Comparison of ENCODE assay signal across 8 mouse cellular contexts in the genomic region with DNA sequence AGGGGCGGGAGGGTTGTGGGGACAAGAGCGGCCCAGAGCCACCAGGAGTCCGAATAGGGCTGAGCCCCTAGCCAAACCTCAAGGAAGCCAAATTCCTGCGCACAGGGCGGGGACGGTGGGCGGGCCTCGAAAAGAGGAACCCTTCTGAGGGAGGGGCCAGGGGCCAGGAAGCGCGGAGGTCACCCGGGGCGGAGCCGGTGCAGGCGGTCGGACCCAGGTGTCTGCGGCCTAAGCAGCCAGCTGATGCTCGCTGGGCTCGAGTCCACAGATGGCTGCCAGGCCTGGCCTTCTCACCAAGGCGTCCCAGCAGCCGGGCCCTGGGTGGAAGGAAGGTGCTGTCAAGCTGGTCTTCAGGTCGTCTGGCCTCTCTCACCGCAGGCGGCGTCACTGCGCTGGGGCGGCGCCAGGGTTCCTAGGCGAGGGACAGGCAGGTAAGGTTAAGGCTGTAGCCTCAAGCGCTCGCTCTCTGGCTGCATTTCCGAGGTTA. TPM values are rescaled to one million over a fixed set of nuclear protein-coding genes. Genes with fewer than 3 reads are reported as not detected.
A peak's percentile ranks its signal among the peaks of the same experiment; 100 is the strongest.
DNase-seq lines count a peak whose midpoint lies in the region; ATAC-seq and TF ChIP-seq lines count a peak whose summit lies in the region.

No protein-coding gene starts in this region.

- peaks cover 23% of the 10 kb centered on the region; the same call in 1 of the 2 replicates for H3K27me3 ChIP-seq in forebrain, embryonic 12.5 days
- H3K27me3 ChIP-seq in forebrain, embryonic 15.5 days = no peaks in the 10 kb centered on the region
- H3K27me3 ChIP-seq in limb, embryonic 10.5 days (ENCODE audit: low read depth, poor library complexity, severe bottlenecking) = no peaks in the 10 kb centered on the region

- H3K27ac ChIP-seq in forebrain, embryonic 12.5 days = no peak overlapping the region
- no peak overlapping the region for H3K27ac ChIP-seq in forebrain, embryonic 15.5 days (replicated peaks)
- H3K27ac ChIP-seq in bone marrow, adult 2 months (ENCODE audit: control insufficient read depth, insufficient read depth, low read depth, low read length, poor library complexity) = peak overlapping the region; percentile 90
- peak overlapping the region; percentile 59 for H3K27ac ChIP-seq in limb, embryonic 10.5 days

- DNase-seq in limb, embryonic 10.5 days (ENCODE audit: low spot score) = peak; percentile 66
- DNase-seq in mesoderm, embryonic 11.5 days (ENCODE audit: low read depth, low spot score) = peak; percentile 45
- DNase-seq in thymus, postnatal 14 days = peak; percentile 89
- DNase-seq in right cerebral cortex, postnatal 25 days = no peak

- no peaks in the 10 kb centered on the region for H3K36me3 ChIP-seq in forebrain, embryonic 12.5 days (replicated peaks)
- H3K36me3 ChIP-seq in forebrain, embryonic 15.5 days = no peaks in the 10 kb centered on the region
- H3K36me3 ChIP-seq in limb, embryonic 10.5 days = no peaks in the 10 kb centered on the region; the same call in 1 of the 2 replicates

- ATAC-seq in forebrain, embryonic 12.5 days (ENCODE audit: low FRiP score) = no peak
- no peak for ATAC-seq in forebrain, embryonic 15.5 days (replicated peaks)
- ATAC-seq in granulocyte monocyte progenitor cell, adult 5-6 weeks (replicated peaks; ENCODE audit: poor library complexity, severe bottlenecking) = peak; percentile 90

- TF ChIP-seq POLR2A in bone marrow, adult 2 months (IDR thresholded peaks at IDR 0.05; ENCODE audit: borderline replicate concordance, control insufficient read depth, low read depth, low read length) = peak; percentile 72; the same call in 1 of the 2 replicates

- no peak overlapping the region for H3K4me3 ChIP-seq in forebrain, embryonic 12.5 days (replicated peaks)
- H3K4me3 ChIP-seq in forebrain, embryonic 15.5 days = no peak overlapping the region
- H3K4me3 ChIP-seq in bone marrow, adult 2 months (replicated peaks; ENCODE audit: control insufficient read depth, low read depth, low read length) = peak overlapping the region; percentile 76
- H3K4me3 ChIP-seq in limb, embryonic 10.5 days = peak overlapping the region; percentile 38

- no peak overlapping the region for H3K9ac ChIP-seq in forebrain, embryonic 12.5 days
- H3K9ac ChIP-seq in forebrain, embryonic 15.5 days (replicated peaks) = no peak overlapping the region

- peak overlapping the region; percentile 22; the same call in 1 of the 2 replicates for H3K4me2 ChIP-seq in forebrain, embryonic 12.5 days
- no peak overlapping the region for H3K4me2 ChIP-seq in forebrain, embryonic 15.5 days (replicated peaks)

- WGBS in forebrain, embryonic 12.5 days = 9% methylated on average over 31 of the region's 31 CpGs
- 18% methylated on average over 31 of the region's 31 CpGs for WGBS in forebrain, embryonic 15.5 days
- 1% methylated on average over 31 of the region's 31 CpGs for WGBS in bone marrow, adult 2 months
- 13% methylated on average over 31 of the region's 31 CpGs for WGBS in limb, embryonic 10.5 days

- peaks cover 1% of the 10 kb centered on the region; the same call in 1 of the 2 replicates for H3K9me3 ChIP-seq in forebrain, embryonic 12.5 days
- H3K9me3 ChIP-seq in forebrain, embryonic 15.5 days = 0 out of 2 replicates have a peak, but pooled peaks cover under 1% of the 10 kb centered on the region
- peaks cover 2% of the 10 kb centered on the region for H3K9me3 ChIP-seq in limb, embryonic 10.5 days (replicated peaks)

- no peak for TF ChIP-seq CTCF in bone marrow, adult 2 months (IDR thresholded peaks at IDR 0.05; ENCODE audit: control insufficient read depth, insufficient read depth, low read length)

- peaks cover 4% of the 10 kb centered on the region; the same call in 1 of the 2 replicates for H3K4me1 ChIP-seq in forebrain, embryonic 12.5 days
- H3K4me1 ChIP-seq in forebrain, embryonic 15.5 days = no peaks in the 10 kb centered on the region
- peaks cover 9% of the 10 kb centered on the region; the same call in 1 of the 2 replicates for H3K4me1 ChIP-seq in bone marrow, adult 2 months (ENCODE audit: control insufficient read depth, insufficient read depth, low read length)
- peaks cover 35% of the 10 kb centered on the region for H3K4me1 ChIP-seq in limb, embryonic 10.5 days

RNA-seq across cellular contexts. Expression of a gene that starts 22.7 kb away (rescaled TPM):
- polyA plus RNA-seq in forebrain, embryonic 12.5 days (2016; fragmentation: Nextera tagmentation; extraction: Ambion mirVana) = 0.51 and 0.73 TPM in 2 replicates
- polyA plus RNA-seq in forebrain, embryonic 15.5 days (2015; fragmentation: Nextera tagmentation; extraction: Ambion mirVana) = 1.2 TPM in 2 replicates
- 0.31 TPM in 1 of 2 replicates, not detected in the other for polyA plus RNA-seq in bone marrow, adult 2 months (2011; ENCODE audit: insufficient read depth, insufficient read length, low replicate concordance, missing spikeins)
- not detected in 2 replicates for total RNA-seq in granulocyte monocyte progenitor cell, adult 5-6 weeks (2014; fragmentation: Nextera tagmentation)
- not detected in 2 replicates for total RNA-seq in granulocyte monocyte progenitor cell, adult 5-6 weeks (2017)
- polyA plus RNA-seq in limb, embryonic 10.5 days (2016; fragmentation: Nextera tagmentation; extraction: Ambion mirVana) = 1.8 and 6.3 TPM in 2 replicates

Comparison
In these comparisons a context has a peak if more than half of its experiments do, and no peak if none do; other contexts are left out.
1. H3K27ac ChIP-seq: peak in bone marrow, adult 2 months (single experiment) and limb, embryonic 10.5 days (single experiment); none in forebrain, embryonic 12.5 days (single experiment) and forebrain, embryonic 15.5 days (single experiment).
2. H3K4me3 ChIP-seq: peak in bone marrow, adult 2 months (single experiment) and limb, embryonic 10.5 days (single experiment); none in forebrain, embryonic 12.5 days (single experiment) and forebrain, embryonic 15.5 days (single experiment).